Mouse (Mus musculus) midbrain, embryonic 13.5 days (tissue): ENCODE measurements around the gene Gsg1l. TPM values are rescaled to one million over a fixed set of nuclear protein-coding genes. Genes with fewer than 3 reads are reported as not detected.

Source experiments
- ATAC-seq: fragments of 200-750 bp; cut with Nextera tagmentation; 2 replicates; pipeline ENCODE4 v1.8.0; 2017; ENCODE audit warnings: mild to moderate bottlenecking, moderate TSS enrichment, moderate library complexity
- H3K27ac ChIP-seq: fragments of 300-500 bp; sonication (generic); 2 replicates; pipeline ENCODE4 v1.5.1; 2015; ENCODE audit warnings: inconsistent platforms, mild to moderate bottlenecking, moderate library complexity
- H3K27me3 ChIP-seq: fragments of 300-500 bp; sonication (generic); 2 replicates; pipeline ENCODE4 v1.6.1; 2015; ENCODE audit warnings: mild to moderate bottlenecking, inconsistent platforms
- H3K36me3 ChIP-seq: fragments of 300-500 bp; sonication (generic); 2 replicates; pipeline ENCODE4 v1.6.1; 2015; ENCODE audit warnings: mild to moderate bottlenecking, inconsistent platforms
- H3K4me1 ChIP-seq: fragments of 300-500 bp; sonication (generic); replicated peaks from 2 replicates; pipeline ENCODE4 v1.6.1; 2015; ENCODE audit warnings: inconsistent platforms
- H3K4me2 ChIP-seq: fragments of 300-500 bp; sonication (generic); replicated peaks from 2 replicates; pipeline ENCODE4 v1.6.1; 2015; ENCODE audit warnings: moderate library complexity, mild to moderate bottlenecking, inconsistent platforms
- H3K4me3 ChIP-seq: fragments of 300-500 bp; sonication (generic); replicated peaks from 2 replicates; pipeline ENCODE4 v1.5.1; 2015; ENCODE audit warnings: mild to moderate bottlenecking, inconsistent platforms
- H3K9ac ChIP-seq: fragments of 300-500 bp; sonication (generic); replicated peaks from 2 replicates; pipeline ENCODE4 v1.6.1; 2015; ENCODE audit warnings: mild to moderate bottlenecking, inconsistent platforms
- H3K9me3 ChIP-seq: fragments of 300-500 bp; sonication (generic); 2 replicates; pipeline ENCODE4 v1.6.1; 2016; ENCODE audit warnings: mild to moderate bottlenecking, inconsistent platforms
- WGBS: fragments of 180-500 bp; shearing (Covaris S2); methylation state at CpG from one replicate; pipeline ENCODE4 v1.1.7; 2015; 5-methylcytosine and 5-hydroxymethylcytosine counted together
- polyA plus RNA-seq: library from polyadenylated mRNA; unstranded; fragments of >200 nt; fragmentation: Nextera tagmentation; extraction: Ambion mirVana; gene quantifications from 2 replicates; pipeline ENCODE4 v1.2.1, GENCODE M21; 2015

Gene Gsg1l
- polyA plus RNA-seq, 1 experiment from 2014 or later, result 6.8 TPM

- H3K4me3 ChIP-seq, result no peak overlapping the region
- H3K4me1 ChIP-seq, result peaks cover 19% of the 10 kb centered on the region
- H3K4me2 ChIP-seq, result no peak overlapping the region
- ATAC-seq, result 0 out of 2 replicates have a peak, but pooled peaks have one; percentile 5
- H3K9me3 ChIP-seq, result no peaks in the 10 kb centered on the region
- H3K27ac ChIP-seq, result peak overlapping the region; percentile 75
- 53% methylated on average over 6 of the region's 6 CpGs for WGBS
- no peak overlapping the region for H3K9ac ChIP-seq
- no peaks in the 10 kb centered on the region for H3K27me3 ChIP-seq
- no peaks in the 10 kb centered on the region for H3K36me3 ChIP-seq
These were observed 62.2 kb downstream of the Gsg1l start for GRCm38 (mm10) chr7:126019966-126020365.

GRCm38 (mm10) chr7:126019321-126019720 lies 62.9 kb downstream of the Gsg1l start:
- H3K27ac ChIP-seq, result peak overlapping the region; percentile 75
- no peaks in the 10 kb centered on the region for H3K9me3 ChIP-seq
- ATAC-seq, result 0 out of 2 replicates have a peak, but pooled peaks have one; percentile 57
- no peak overlapping the region for H3K4me3 ChIP-seq
- H3K27me3 ChIP-seq, result 0 out of 2 replicates have a peak, but pooled peaks cover 3% of the 10 kb centered on the region
- H3K9ac ChIP-seq, result no peak overlapping the region
- no peak overlapping the region for H3K4me2 ChIP-seq
- no peaks in the 10 kb centered on the region for H3K36me3 ChIP-seq
- WGBS, result 33% methylated on average over 9 of the region's 9 CpGs
- H3K4me1 ChIP-seq, result peaks cover 19% of the 10 kb centered on the region

GRCm38 (mm10) chr7:126017455-126017854 lies 64.8 kb downstream of the Gsg1l start:
- Histone ChIP-seq H3K9ac (no peak overlapping the region), H3K4me2 (no peak overlapping the region), H3K27me3 (0 out of 2 replicates have a peak, but pooled peaks cover 3% of the 10 kb centered on the region), H3K36me3 (no peaks in the 10 kb centered on the region), H3K4me3 (no peak overlapping the region), H3K9me3 (no peaks in the 10 kb centered on the region), H3K27ac (no peak overlapping the region), H3K4me1 (peaks cover 27% of the 10 kb centered on the region)
- ATAC-seq, result no peak
- 90% methylated on average over 4 of the region's 4 CpGs for WGBS

- H3K4me1 ChIP-seq, result peaks cover 45% of the 10 kb centered on the region
- 46% methylated on average over 11 of the region's 11 CpGs for WGBS
- no peak overlapping the region for H3K4me2 ChIP-seq
- H3K27ac ChIP-seq, result peak overlapping the region; percentile 39; the same call in 1 of the 2 replicates
- H3K36me3 ChIP-seq, result no peaks in the 10 kb centered on the region
- ATAC-seq, result peak; percentile 53; the same call in 1 of the 2 replicates
- no peak overlapping the region for H3K9ac ChIP-seq
- H3K4me3 ChIP-seq, result no peak overlapping the region
- 0 out of 2 replicates have a peak, but pooled peaks cover 3% of the 10 kb centered on the region for H3K27me3 ChIP-seq
- no peaks in the 10 kb centered on the region for H3K9me3 ChIP-seq
These were observed 69.7 kb downstream of the Gsg1l start for GRCm38 (mm10) chr7:126012325-126013021.

GRCm38 (mm10) chr7:126008789-126009148 lies 73.4 kb downstream of the Gsg1l start:
- ATAC-seq, result peak; percentile 76
- Histone ChIP-seq H3K27ac (peak overlapping the region; percentile 67), H3K9ac (no peak overlapping the region), H3K4me3 (no peak overlapping the region), H3K4me2 (no peak overlapping the region), H3K4me1 (peaks cover 60% of the 10 kb centered on the region), H3K9me3 (no peaks in the 10 kb centered on the region), H3K27me3 (no peaks in the 10 kb centered on the region), H3K36me3 (no peaks in the 10 kb centered on the region)
- 27% methylated on average over 7 of the region's 7 CpGs for WGBS

- Histone ChIP-seq H3K4me2 (no peak overlapping the region), H3K27me3 (no peaks in the 10 kb centered on the region), H3K36me3 (no peaks in the 10 kb centered on the region), H3K4me3 (no peak overlapping the region), H3K4me1 (peaks cover 60% of the 10 kb centered on the region), H3K9ac (no peak overlapping the region), H3K9me3 (no peaks in the 10 kb centered on the region), H3K27ac (peak overlapping the region; percentile 67)
- peak; percentile 55 for ATAC-seq
- WGBS, result 53% methylated on average over 4 of the region's 4 CpGs
These were observed 73.9 kb downstream of the Gsg1l start for GRCm38 (mm10) chr7:126008139-126008788.

GRCm38 (mm10) chr7:126007132-126007910 lies 74.9 kb downstream of the Gsg1l start:
- H3K9ac ChIP-seq, result no peak overlapping the region
- H3K4me1 ChIP-seq, result peaks cover 51% of the 10 kb centered on the region
- no peaks in the 10 kb centered on the region for H3K27me3 ChIP-seq
- H3K27ac ChIP-seq, result no peak overlapping the region
- H3K9me3 ChIP-seq, result no peaks in the 10 kb centered on the region
- no peak for ATAC-seq
- 74% methylated on average over 10 of the region's 10 CpGs for WGBS
- H3K4me2 ChIP-seq, result no peak overlapping the region
- H3K36me3 ChIP-seq, result no peaks in the 10 kb centered on the region
- H3K4me3 ChIP-seq, result no peak overlapping the region

GRCm38 (mm10) chr7:126005274-126005673 lies 76.9 kb downstream of the Gsg1l start:
- ATAC-seq, result no peak
- Histone ChIP-seq H3K9ac (no peak overlapping the region), H3K4me3 (no peak overlapping the region), H3K27ac (peak overlapping the region; percentile 44), H3K9me3 (no peaks in the 10 kb centered on the region), H3K36me3 (no peaks in the 10 kb centered on the region), H3K4me2 (no peak overlapping the region), H3K27me3 (no peaks in the 10 kb centered on the region), H3K4me1 (peaks cover 44% of the 10 kb centered on the region)
- WGBS, result 16% methylated on average over 5 of the region's 5 CpGs

GRCm38 (mm10) chr7:126001683-126002082 lies 80.5 kb downstream of the Gsg1l start:
- H3K4me2 ChIP-seq, result no peak overlapping the region
- H3K36me3 ChIP-seq, result no peaks in the 10 kb centered on the region
- 36% methylated on average over 5 of the region's 5 CpGs for WGBS
- H3K27me3 ChIP-seq, result no peaks in the 10 kb centered on the region
- H3K4me3 ChIP-seq, result no peak overlapping the region
- no peak overlapping the region for H3K27ac ChIP-seq
- ATAC-seq, result no peak
- no peak overlapping the region for H3K9ac ChIP-seq
- peaks cover 14% of the 10 kb centered on the region for H3K4me1 ChIP-seq
- no peaks in the 10 kb centered on the region for H3K9me3 ChIP-seq

- no peaks in the 10 kb centered on the region for H3K36me3 ChIP-seq
- H3K4me1 ChIP-seq, result peaks cover 8% of the 10 kb centered on the region
- 87% methylated on average over 3 of the region's 3 CpGs for WGBS
- H3K9ac ChIP-seq, result no peak overlapping the region
- H3K4me3 ChIP-seq, result no peak overlapping the region
- H3K27me3 ChIP-seq, result no peaks in the 10 kb centered on the region
- H3K9me3 ChIP-seq, result peaks cover 3% of the 10 kb centered on the region; the same call in 1 of the 2 replicates
- no peak for ATAC-seq
- H3K27ac ChIP-seq, result no peak overlapping the region
- no peak overlapping the region for H3K4me2 ChIP-seq
These were observed 82.3 kb downstream of the Gsg1l start for GRCm38 (mm10) chr7:125999921-126000320.

- ATAC-seq, result no peak
- no peaks in the 10 kb centered on the region for H3K36me3 ChIP-seq
- H3K4me3 ChIP-seq, result no peak overlapping the region
- H3K9me3 ChIP-seq, result peaks cover 3% of the 10 kb centered on the region; the same call in 1 of the 2 replicates
- no peak overlapping the region for H3K4me2 ChIP-seq
- H3K4me1 ChIP-seq, result peaks cover 9% of the 10 kb centered on the region; the same call in 1 of the 2 replicates
- H3K9ac ChIP-seq, result no peak overlapping the region
- no peaks in the 10 kb centered on the region for H3K27me3 ChIP-seq
- H3K27ac ChIP-seq, result no peak overlapping the region
- 97% methylated on average over 1 of the region's 1 CpGs for WGBS
These were observed 86.1 kb downstream of the Gsg1l start for GRCm38 (mm10) chr7:125996151-125996550.
